Mouse (Mus musculus) CD4-positive helper T cell, adult 2 months (primary cell): ENCODE data around the gene Olfr791.

Experiments
- DNase-seq: peaks from one replicate; pipeline ENCODE4 v3.0.0-alpha.2; 2012; ENCODE audit warnings: low read depth, missing footprints, low spot score

The Olfr791 gene

DNA sequence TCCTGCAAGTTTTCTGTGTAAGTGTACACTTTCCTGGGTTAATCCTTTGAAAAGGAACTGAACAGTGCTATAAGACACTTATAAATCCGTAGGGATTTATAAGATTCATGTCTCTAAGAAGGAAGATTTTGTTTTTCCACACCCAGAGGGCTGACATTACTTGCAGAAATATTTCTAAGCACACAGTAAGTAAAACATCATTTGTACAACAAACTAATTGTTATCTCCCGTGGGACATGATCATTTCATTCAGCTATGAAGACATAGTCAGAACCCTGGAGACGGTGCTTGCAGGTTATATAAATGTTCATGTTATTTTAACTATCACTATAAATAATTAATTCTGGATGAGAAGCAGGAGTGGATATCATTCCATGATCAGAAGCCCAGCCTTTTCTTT is at the start of gene Olfr791:
TSS of gene Olfr791 (plus strand) at position 301 of the 400 bp plus-strand sequence.
- DNase-seq: no peak

DNA sequence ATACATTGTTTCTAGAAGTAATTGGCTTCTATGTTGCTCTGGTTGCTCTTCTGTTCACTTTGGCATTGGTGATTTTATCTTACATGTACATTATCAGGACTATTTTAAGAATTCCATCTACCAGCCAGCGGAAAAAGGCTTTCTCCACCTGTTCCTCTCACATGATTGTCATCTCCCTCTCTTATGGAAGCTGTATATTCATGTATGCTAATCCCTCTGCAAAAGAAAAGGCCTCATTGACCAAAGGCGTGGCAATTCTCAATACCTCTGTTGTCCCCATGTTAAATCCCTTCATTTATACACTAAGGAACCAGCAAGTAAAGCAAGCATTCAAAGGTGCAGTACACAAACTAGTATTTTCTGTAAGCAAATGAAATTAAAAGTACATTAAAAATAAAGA is 48.3 kb upstream of the Olfr791 start:
- no peak for DNase-seq

DNA sequence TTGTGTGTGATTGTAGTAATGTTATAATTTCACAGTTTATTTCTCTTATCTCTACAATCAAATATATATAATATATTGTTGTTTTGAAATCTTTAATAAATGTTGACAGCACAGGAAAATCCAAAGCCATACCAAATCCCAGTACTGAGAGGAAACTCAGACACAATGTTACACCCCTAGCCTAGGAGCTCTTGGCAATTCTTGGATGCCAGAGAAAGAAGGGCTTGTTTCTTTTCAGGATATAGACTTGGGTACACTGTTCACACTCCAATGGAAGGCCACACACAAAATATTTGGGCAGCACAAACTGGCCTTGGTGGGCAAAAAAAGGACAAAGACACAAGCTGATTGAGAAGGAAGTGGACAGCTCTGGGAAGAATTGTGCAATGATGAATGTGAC is 47.9 kb upstream of the Olfr791 start:
- DNase-seq: no peak

DNA sequence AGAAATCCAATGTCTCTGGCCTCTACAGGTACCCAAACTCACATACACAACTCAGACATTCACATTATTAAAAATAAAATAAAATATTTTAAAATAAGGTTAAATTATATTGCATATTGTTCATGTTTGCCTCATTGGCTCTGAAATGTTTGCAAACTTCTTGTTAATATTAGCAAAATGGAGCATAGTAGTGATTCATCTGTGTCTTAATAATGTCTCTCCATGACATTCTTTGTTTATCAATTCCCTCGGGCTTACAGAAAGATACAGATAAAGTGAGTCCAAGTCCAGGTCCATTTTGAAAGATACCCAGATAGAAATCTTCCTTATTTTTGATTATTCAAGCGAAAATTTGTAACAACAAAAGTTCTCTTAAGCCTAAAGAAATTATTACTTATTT is 37.1 kb upstream of the Olfr791 start, which contains the start of gene Olfr789:
TSS of gene Olfr789 (plus strand) at position 301 of the 400 bp plus-strand sequence.
- no peak for DNase-seq

DNA sequence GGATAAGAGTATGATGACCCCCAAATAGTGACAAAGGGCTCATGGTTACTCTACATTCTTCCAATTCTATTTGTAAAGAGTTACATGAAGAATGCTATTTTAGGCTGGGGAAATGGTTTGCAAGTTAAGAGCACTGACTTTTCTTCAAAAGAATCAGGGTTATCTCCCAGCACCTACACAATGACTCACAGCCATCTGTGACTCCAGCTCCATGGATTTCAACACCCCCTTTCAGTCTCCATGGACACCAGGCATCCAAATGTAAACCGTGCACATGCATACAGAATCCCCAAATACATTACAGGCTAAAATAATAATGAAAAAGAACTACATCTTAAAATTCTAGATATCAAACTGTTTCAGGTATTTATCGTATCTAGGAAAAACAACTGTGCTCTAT is 31.5 kb upstream of the Olfr791 start:
- DNase-seq: no peak

DNA sequence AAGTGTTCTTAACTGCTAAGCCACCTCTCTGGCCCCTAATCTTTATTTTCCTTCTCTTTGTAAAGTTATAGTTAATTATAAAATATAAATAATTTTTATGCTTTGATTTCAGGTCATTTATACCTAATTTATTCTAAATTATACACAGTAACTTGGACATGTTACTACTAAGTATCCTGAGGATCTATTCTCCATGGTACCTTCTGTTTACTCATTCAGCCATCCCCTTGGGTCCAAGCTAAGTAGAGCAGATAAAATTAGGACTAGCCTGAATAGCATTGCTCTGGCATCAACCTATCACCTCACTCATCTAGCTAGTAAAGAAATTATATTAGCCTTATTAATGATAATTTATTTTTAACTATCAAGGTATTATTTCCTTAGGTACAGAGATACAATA is 23.4 kb upstream of the Olfr791 start, which contains the start of gene Olfr790:
TSS of gene Olfr790 (plus strand) at position 301 of the 400 bp plus-strand sequence.
- DNase-seq: no peak

DNA sequence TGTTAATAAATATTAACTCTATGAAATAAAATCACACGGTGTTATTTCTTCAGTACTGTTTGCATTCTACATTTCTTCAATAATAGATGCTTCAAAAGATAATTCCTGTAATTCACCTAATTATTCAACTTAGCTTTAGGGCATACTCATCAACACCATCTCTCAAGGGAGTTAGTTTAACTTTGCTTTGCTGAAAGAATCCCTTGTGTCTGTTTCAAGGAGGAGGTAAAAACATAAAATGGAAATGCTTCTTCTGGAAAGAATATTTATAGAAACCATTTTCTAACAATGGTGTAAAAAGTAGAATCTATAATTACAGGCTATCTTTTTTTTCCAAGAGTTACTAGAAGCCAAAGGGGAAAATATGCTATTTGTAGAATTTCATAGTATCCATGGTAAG is 17.3 kb downstream of the Olfr791 start, which contains the start of gene Olfr792:
TSS of gene Olfr792 (plus strand) at position 301 of the 400 bp plus-strand sequence.
- no peak for DNase-seq

DNA sequence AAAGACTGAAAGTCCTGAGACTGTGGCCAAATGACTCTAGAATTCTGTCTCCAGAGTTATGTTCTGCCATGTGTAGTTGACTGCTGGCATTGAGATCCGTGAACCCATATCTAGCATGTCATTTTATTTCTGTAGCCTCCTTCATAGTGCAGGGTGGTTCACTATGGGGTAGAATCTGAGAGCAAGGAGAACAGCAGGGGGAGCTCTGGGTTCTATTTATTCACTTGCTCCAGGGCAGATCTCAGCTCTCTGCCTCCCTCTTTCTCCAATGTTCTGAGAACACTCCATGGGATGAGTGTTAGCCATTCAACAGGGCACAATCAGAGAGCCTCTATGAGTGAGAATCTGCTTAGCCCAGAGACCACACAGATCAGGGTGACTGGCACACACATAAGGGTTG is 27.8 kb downstream of the Olfr791 start:
- DNase-seq: no peak

DNA sequence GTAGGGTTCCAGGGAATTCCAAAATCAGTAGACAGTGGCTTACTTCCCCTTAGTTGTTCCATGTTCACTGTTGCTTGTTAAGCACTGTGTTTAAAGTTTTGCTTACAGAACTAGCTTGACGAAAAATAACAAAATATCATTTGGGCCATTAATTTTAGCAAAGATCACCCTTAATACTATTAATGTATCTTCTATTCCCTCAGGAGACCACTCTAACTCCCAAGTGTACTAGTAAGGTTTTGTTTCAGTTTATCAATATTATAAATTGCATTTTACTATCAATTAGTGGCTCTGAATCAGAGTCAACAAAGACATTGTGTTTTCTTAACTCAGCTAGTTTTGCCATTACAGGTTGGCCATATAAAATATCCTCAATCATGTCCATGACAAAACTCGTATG is 45.8 kb downstream of the Olfr791 start, which contains the start of gene Olfr794:
TSS of gene Olfr794 (plus strand) at position 301 of the 400 bp plus-strand sequence.
- DNase-seq: no peak

DNA sequence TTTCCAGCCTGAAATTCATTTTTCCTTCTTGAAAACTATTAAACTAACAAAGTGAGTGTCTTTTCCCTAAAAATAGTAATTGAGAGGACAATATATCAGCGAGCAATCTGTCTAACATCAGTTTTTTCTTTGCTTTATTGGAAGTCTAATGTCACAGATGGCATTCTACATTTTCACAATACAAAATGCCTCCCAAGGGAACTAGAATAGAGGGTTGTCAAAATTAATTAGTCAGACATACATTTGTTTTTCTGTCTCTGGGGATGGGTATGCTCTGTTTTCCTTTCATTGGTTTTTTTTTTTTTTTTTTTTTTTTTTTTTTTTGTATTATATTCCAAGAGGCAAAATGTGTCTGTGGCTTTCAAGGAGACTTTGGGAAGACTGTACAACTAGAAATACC is 55.5 kb downstream of the Olfr791 start:
- no peak for DNase-seq
